Mouse (Mus musculus): ENCODE data around the gene Rae1. TPM values are rescaled to one million over a fixed set of nuclear protein-coding genes. Genes with fewer than 3 reads are reported as not detected.

Gene Rae1
- polyA plus RNA-seq, 1 experiment from 2014 or later = 163 TPM

DNA sequence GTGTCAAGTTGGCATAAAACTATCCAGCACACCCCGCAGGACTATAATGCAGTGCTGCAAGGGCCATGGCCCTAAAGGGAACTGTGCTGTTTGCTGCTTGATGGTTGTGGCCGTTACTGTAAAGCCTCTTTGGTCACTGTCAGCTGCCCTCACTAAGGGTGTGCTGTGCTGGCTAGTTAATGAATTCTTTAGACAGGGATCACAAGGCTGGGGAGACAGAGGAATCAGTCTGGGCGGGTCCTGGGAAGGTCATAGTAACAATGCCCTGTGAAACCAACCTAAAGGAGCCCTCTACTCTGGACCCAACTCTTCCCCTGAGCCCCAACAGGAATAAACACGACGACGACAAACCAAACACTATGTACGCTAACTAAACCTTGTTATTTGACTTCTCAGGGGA lies 1.4 kb upstream of the Rae1 start:
- 74% methylated on average over 7 of the region's 7 CpGs for WGBS

GRCm38 (mm10) chr2:173000285-173000652 lies 352 bp downstream of the Rae1 start:
- peak overlapping the region; percentile 84 for H3K9ac ChIP-seq (replicated peaks)
- peak overlapping the region; percentile 94 for H3K4me3 ChIP-seq
- peak overlapping the region; percentile 83 for H3K4me2 ChIP-seq (replicated peaks)

More for the DNA sequence above, 1.4 kb upstream of the Rae1 start:
- H3K4me3 ChIP-seq = no peak overlapping the region
- H3K36me3 ChIP-seq = peaks cover 7% of the 10 kb centered on the region; the same call in 1 of the 2 replicates
- ATAC-seq (replicated peaks) = no peak
- no peak overlapping the region for H3K27ac ChIP-seq (replicated peaks)
- no peaks in the 10 kb centered on the region for H3K9me3 ChIP-seq
- H3K4me2 ChIP-seq (replicated peaks) = no peak overlapping the region
- H3K4me1 ChIP-seq = peaks cover 19% of the 10 kb centered on the region
- no peak overlapping the region for H3K9ac ChIP-seq (replicated peaks)
- no peaks in the 10 kb centered on the region for H3K27me3 ChIP-seq

GRCm38 (mm10) chr2:173000921-173001320 lies 1.0 kb downstream of the Rae1 start:
- no peaks in the 10 kb centered on the region for H3K27me3 ChIP-seq
- no peaks in the 10 kb centered on the region for H3K9me3 ChIP-seq
- peaks cover 19% of the 10 kb centered on the region for H3K4me1 ChIP-seq
- peak; percentile 46 for ATAC-seq (replicated peaks)
- H3K9ac ChIP-seq (replicated peaks) = peak overlapping the region; percentile 84
- WGBS = 17% methylated on average over 8 of the region's 8 CpGs
- peak overlapping the region; percentile 88 for H3K27ac ChIP-seq (replicated peaks)
- peak overlapping the region; percentile 83 for H3K4me2 ChIP-seq (replicated peaks)
- H3K4me3 ChIP-seq = peak overlapping the region; percentile 94
- peaks cover 30% of the 10 kb centered on the region for H3K36me3 ChIP-seq

More at GRCm38 (mm10) chr2:173000285-173000652, 352 bp downstream of the Rae1 start:
- H3K27me3 ChIP-seq = no peaks in the 10 kb centered on the region
- no peaks in the 10 kb centered on the region for H3K9me3 ChIP-seq
- WGBS = under 1% methylated on average over 42 of the region's 42 CpGs
- H3K36me3 ChIP-seq = peaks cover 24% of the 10 kb centered on the region
- peaks cover 19% of the 10 kb centered on the region for H3K4me1 ChIP-seq
- H3K27ac ChIP-seq (replicated peaks) = peak overlapping the region; percentile 88
- ATAC-seq (replicated peaks) = peak; percentile 82

- Histone ChIP-seq H3K36me3 (peaks cover 58% of the 10 kb centered on the region), H3K4me1 (peaks cover 19% of the 10 kb centered on the region), H3K27me3 (no peaks in the 10 kb centered on the region), H3K27ac (replicated peaks) (no peak overlapping the region), H3K9ac (replicated peaks) (no peak overlapping the region), H3K4me2 (replicated peaks) (no peak overlapping the region), H3K9me3 (no peaks in the 10 kb centered on the region), H3K4me3 (no peak overlapping the region)
- 93% methylated on average over 8 of the region's 8 CpGs for WGBS
- no peak for ATAC-seq (replicated peaks)
These were observed 3.8 kb downstream of the Rae1 start for GRCm38 (mm10) chr2:173003737-173004136.

- 77% methylated on average over 3 of the region's 3 CpGs for WGBS
- no peak for ATAC-seq (replicated peaks)
These were observed 10.4 kb downstream of the Rae1 start for GRCm38 (mm10) chr2:173010220-173010717.

DNA sequence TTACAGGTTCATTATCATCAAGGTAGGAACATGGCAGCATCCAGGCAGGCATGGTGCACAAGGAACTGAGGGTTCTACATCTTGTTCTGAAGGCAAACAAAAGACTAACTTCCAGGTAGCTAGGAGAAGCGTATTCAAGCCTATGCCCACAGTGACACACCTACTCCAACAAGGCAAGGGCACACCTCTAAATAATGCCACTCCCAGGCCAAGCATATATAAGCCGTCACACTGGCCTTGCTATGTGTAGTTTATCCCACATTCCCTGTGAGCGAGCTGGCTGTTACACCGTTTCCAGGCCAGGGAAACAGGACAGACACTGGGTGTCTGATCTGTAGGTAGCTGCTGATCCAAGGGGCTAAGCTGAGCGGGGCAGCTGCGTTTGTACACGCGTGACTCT lies 11.5 kb downstream of the Rae1 start:
- no peak overlapping the region for H3K4me3 ChIP-seq
- no peak overlapping the region for H3K9ac ChIP-seq (replicated peaks)
- no peak overlapping the region for H3K4me2 ChIP-seq (replicated peaks)
- no peaks in the 10 kb centered on the region for H3K27me3 ChIP-seq
- no peaks in the 10 kb centered on the region for H3K4me1 ChIP-seq
- 96% methylated on average over 8 of the region's 8 CpGs for WGBS
- peaks cover 96% of the 10 kb centered on the region for H3K36me3 ChIP-seq
- no peaks in the 10 kb centered on the region for H3K9me3 ChIP-seq
- H3K27ac ChIP-seq (replicated peaks) = no peak overlapping the region
- ATAC-seq (replicated peaks) = no peak

More at GRCm38 (mm10) chr2:173010220-173010717, 10.4 kb downstream of the Rae1 start:
- no peak overlapping the region for H3K4me2 ChIP-seq (replicated peaks)
- H3K9ac ChIP-seq (replicated peaks) = no peak overlapping the region
- H3K4me3 ChIP-seq = no peak overlapping the region
- peaks cover 96% of the 10 kb centered on the region for H3K36me3 ChIP-seq
- H3K27me3 ChIP-seq = no peaks in the 10 kb centered on the region
- no peaks in the 10 kb centered on the region for H3K4me1 ChIP-seq
- H3K27ac ChIP-seq (replicated peaks) = no peak overlapping the region
- H3K9me3 ChIP-seq = no peaks in the 10 kb centered on the region

DNA sequence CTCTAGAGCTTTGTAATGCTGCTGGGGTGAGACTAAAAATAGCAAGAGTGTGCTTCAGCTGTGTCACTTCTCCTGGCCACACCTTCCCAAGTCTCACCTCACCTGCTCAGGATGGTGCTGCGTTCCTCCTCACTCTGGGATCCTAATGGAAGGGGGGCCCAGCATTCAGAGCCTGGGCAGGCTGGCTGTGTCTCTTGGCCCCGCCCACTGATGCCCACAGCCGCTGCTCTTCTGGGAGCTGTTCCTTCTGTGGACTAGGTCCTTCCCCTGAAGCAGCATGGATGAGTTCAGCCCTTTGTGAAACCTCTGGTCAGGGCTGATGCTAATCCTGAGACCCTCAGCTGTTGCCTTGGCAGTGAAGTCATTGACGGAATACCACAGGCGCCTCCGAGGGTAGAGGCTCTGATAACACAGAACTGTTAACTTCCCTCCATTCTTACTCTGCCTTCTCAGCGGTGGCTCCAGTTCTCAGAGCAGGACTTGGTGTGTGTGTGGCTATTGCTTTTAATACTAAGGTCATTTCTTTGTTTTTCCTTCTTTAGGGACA lies 14.9 kb downstream of the Rae1 start:
- WGBS = 86% methylated on average over 7 of the region's 7 CpGs
- H3K9ac ChIP-seq (replicated peaks) = no peak overlapping the region
- no peak overlapping the region for H3K4me2 ChIP-seq (replicated peaks)
- no peak overlapping the region for H3K27ac ChIP-seq (replicated peaks)
- H3K9me3 ChIP-seq = no peaks in the 10 kb centered on the region
- no peak for ATAC-seq (replicated peaks)
- peaks cover 4% of the 10 kb centered on the region; the same call in 1 of the 2 replicates for H3K27me3 ChIP-seq
- no peak overlapping the region for H3K4me3 ChIP-seq
- peaks cover 6% of the 10 kb centered on the region for H3K4me1 ChIP-seq
- H3K36me3 ChIP-seq = peaks cover 62% of the 10 kb centered on the region

- Histone ChIP-seq H3K36me3 (peaks cover 32% of the 10 kb centered on the region), H3K4me1 (peaks cover 23% of the 10 kb centered on the region), H3K27me3 (peaks cover 12% of the 10 kb centered on the region; the same call in 1 of the 2 replicates), H3K4me2 (replicated peaks) (no peak overlapping the region), H3K4me3 (no peak overlapping the region), H3K9ac (replicated peaks) (no peak overlapping the region), H3K27ac (replicated peaks) (no peak overlapping the region), H3K9me3 (no peaks in the 10 kb centered on the region)
- WGBS = 52% methylated on average over 6 of the region's 6 CpGs
- no peak for ATAC-seq (replicated peaks)
These were observed 18.0 kb downstream of the Rae1 start for GRCm38 (mm10) chr2:173017940-173018339.

DNA sequence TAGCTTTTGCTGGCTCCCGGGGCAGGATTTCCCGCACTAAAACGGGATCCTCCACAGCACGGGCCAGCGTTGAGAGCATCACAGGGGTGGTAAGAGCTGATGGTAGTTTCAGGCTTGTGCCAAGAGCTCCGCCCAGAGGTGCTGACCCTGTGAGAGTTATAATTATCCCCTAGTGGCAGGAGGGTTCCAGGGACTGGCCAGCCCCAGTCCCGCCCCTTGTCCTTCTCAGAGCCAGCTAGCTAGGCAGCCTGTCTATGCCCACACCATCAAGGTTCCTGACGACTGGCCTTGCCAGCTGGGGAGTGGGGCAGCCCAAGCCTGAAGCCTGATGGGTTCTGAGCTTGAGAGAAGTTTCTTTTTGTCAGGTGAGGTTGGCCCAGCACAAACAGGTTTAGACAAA lies 18.7 kb downstream of the Rae1 start:
- no peak for ATAC-seq (replicated peaks)
- Histone ChIP-seq H3K9me3 (no peaks in the 10 kb centered on the region), H3K4me2 (replicated peaks) (no peak overlapping the region), H3K4me3 (no peak overlapping the region), H3K27ac (replicated peaks) (no peak overlapping the region), H3K36me3 (peaks cover 25% of the 10 kb centered on the region), H3K27me3 (peaks cover 12% of the 10 kb centered on the region; the same call in 1 of the 2 replicates), H3K4me1 (peaks cover 30% of the 10 kb centered on the region), H3K9ac (replicated peaks) (0 out of 2 replicates have a peak overlapping the region, but pooled peaks have one; percentile 10)
- 36% methylated on average over 8 of the region's 8 CpGs for WGBS

- no peak overlapping the region for H3K27ac ChIP-seq (replicated peaks)
- peak overlapping the region; percentile 33 for H3K9ac ChIP-seq (replicated peaks)
- peak; percentile 3; the same call in 1 of the 2 replicates for ATAC-seq (replicated peaks)
- peaks cover 18% of the 10 kb centered on the region for H3K36me3 ChIP-seq
- WGBS = 15% methylated on average over 9 of the region's 9 CpGs
- peak overlapping the region; percentile 44 for H3K4me3 ChIP-seq
- H3K9me3 ChIP-seq = no peaks in the 10 kb centered on the region
- peak overlapping the region; percentile 85 for H3K4me2 ChIP-seq (replicated peaks)
- H3K27me3 ChIP-seq = peaks cover 12% of the 10 kb centered on the region; the same call in 1 of the 2 replicates
- H3K4me1 ChIP-seq = peaks cover 37% of the 10 kb centered on the region
These were observed 19.4 kb downstream of the Rae1 start for GRCm38 (mm10) chr2:173019322-173019721.

DNA sequence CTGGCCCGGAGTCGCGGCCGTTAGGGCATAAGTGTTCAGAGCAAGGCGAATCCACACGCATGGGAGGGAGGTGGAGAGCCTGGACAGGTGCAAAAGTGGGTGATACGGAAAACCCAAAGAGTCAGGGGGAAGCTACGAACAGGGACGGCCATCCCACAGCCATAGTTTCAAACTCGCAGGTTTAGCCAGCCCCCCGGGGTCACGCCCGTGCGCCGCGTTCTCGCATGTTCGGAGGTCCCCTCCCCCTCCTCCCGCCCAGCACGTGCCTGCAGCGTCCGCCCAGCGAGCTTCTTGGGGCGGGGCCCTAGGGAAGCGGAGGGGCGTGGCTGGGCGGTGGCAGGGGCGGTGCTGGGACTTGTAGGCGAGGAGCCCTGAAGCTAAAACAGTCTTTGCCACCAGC lies 19.9 kb downstream of the Rae1 start:
- WGBS = under 1% methylated on average over 29 of the region's 29 CpGs
- Histone ChIP-seq H3K4me2 (replicated peaks) (peak overlapping the region; percentile 85), H3K4me1 (peaks cover 42% of the 10 kb centered on the region), H3K9me3 (no peaks in the 10 kb centered on the region), H3K36me3 (peaks cover 13% of the 10 kb centered on the region), H3K27ac (replicated peaks) (no peak overlapping the region), H3K27me3 (peaks cover 12% of the 10 kb centered on the region; the same call in 1 of the 2 replicates), H3K9ac (replicated peaks) (peak overlapping the region; percentile 33), H3K4me3 (peak overlapping the region; percentile 44)
- peak; percentile 69 for ATAC-seq (replicated peaks)

DNA sequence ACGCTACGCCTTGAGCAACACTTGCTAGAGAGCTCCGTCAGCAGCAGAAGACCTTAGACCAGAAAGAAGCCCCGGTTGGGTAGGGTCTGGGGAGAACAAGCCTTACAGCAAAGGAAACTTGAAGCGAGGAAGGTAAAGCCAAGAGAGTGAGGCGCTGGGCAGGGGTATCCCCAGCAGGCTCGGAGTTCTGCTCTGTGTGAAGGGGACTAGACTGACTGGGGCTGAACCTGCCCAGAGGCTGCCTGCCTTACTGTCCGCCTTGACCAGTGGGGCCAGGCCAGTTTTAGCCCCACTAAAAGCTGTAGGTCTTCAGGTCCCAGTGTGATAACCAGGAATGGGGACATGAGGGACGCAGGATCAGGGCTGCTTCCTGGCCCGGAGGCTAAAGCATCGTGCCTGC lies 20.5 kb downstream of the Rae1 start, which contains the start of gene Rbm38:
Gene Rbm38, plus strand, starts transcription at position 69 of the 400 bp plus-strand sequence.
- peak within 1 kb of the TSS; percentile 33 for H3K9ac ChIP-seq (replicated peaks)
- H3K4me1 ChIP-seq = peaks cover 48% of the 10 kb centered on the region
- H3K27me3 ChIP-seq = peaks cover 12% of the 10 kb centered on the region; the same call in 1 of the 2 replicates
- H3K4me3 ChIP-seq = peak within 1 kb of the TSS; percentile 70
- H3K9me3 ChIP-seq = no peaks in the 10 kb centered on the region
- H3K27ac ChIP-seq (replicated peaks) = no peak within 1 kb of the TSS
- peaks cover 8% of the 10 kb centered on the region for H3K36me3 ChIP-seq
- 32% methylated on average over 11 of the region's 11 CpGs for WGBS
- peak within 1 kb of the TSS; percentile 85 for H3K4me2 ChIP-seq (replicated peaks)
- no peak for ATAC-seq (replicated peaks)
